Mouse (Mus musculus): Measurements from ENCODE around the gene Agmo. TPM values are rescaled to one million over a fixed set of nuclear protein-coding genes. Genes with fewer than 3 reads are reported as not detected.

The Agmo gene
- 9.9 and 10.5 TPM in 2 replicates for polyA plus RNA-seq (2012; rRNA removed)

GRCm38 (mm10) chr12:37241566-37242021 lies at the start of gene Agmo:
Agmo (plus strand) TSS chr12:37241641.
- DNase-seq (ENCODE audit: low read depth) = no peak

GRCm38 (mm10) chr12:37231119-37231518 lies 10.3 kb upstream of the Agmo start:
- DNase-seq (ENCODE audit: low read depth) = no peak

DNA sequence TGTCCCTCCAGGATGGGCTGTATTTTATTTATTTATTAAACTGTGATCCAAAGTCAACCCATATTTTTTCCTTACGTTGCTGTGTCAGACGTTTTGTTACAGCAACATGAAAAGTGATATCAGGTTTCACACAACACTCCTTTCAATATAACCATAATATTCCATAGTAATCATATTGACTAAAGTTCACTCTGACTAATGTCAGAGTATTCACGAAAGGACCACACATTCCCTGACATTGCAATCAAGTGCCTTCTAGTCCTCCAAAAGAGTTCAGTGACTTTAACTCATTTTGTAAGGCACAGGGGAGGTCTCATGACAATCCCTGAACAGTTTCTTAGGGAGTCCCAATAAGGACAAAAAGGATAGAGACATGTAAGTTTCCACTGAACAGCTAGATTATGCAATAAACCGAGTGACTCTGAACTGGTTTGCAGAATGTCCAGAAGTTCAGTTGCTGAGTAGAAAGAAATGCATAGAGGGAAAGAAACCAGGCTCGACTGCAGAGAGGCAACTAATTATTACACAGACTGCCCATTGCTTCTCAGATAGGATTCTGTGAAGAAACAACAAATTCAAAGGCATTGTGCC lies 371 bp upstream of the Agmo start:
- no peak for DNase-seq (ENCODE audit: low read depth)

DNA sequence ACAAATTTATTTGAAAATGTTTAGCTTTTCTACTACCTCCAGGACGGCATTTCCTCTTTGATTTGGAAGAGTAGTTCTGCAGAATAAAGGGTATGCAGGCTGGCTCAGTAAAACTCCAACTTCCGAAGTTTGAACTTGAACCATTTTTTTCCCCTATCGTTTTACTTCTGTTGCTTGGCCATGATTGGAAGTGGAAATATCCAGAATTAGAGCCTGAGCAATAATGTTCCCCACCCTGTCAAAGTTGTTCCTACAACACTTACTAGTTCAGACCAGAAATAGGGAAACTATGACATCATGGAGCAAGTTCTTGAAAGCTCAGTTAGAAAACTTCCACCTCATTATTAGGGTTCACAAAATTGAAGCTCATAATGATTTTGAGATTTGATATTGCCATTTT lies 1.0 kb downstream of the Agmo start:
- DNase-seq (ENCODE audit: low read depth) = no peak

- no peak for DNase-seq (ENCODE audit: low read depth)
Observed at GRCm38 (mm10) chr12:37244876-37245275, 3.4 kb downstream of the Agmo start.

DNA sequence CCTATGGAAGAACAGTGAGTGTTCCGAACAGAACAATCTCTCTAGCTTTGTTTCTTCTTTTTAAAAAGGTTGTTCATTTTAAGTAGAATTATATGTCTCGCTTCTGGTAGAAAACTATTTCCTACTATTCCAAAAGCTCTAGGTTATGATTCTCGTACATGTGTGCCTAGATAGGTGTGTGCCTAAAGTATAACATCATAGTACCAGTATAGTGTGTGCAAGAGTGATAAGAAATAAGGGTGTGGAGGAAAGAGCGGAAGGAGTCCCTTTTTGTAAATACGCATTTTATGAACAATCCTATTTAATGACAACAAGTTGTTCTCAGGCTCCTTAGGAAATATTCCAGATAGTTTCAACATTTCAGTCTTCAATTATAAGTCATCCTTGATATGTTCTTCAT lies 10.2 kb downstream of the Agmo start:
- no peak for DNase-seq (ENCODE audit: low read depth)

- DNase-seq (ENCODE audit: low read depth) = no peak
Observed at GRCm38 (mm10) chr12:37257099-37257498, 15.7 kb downstream of the Agmo start.

DNA sequence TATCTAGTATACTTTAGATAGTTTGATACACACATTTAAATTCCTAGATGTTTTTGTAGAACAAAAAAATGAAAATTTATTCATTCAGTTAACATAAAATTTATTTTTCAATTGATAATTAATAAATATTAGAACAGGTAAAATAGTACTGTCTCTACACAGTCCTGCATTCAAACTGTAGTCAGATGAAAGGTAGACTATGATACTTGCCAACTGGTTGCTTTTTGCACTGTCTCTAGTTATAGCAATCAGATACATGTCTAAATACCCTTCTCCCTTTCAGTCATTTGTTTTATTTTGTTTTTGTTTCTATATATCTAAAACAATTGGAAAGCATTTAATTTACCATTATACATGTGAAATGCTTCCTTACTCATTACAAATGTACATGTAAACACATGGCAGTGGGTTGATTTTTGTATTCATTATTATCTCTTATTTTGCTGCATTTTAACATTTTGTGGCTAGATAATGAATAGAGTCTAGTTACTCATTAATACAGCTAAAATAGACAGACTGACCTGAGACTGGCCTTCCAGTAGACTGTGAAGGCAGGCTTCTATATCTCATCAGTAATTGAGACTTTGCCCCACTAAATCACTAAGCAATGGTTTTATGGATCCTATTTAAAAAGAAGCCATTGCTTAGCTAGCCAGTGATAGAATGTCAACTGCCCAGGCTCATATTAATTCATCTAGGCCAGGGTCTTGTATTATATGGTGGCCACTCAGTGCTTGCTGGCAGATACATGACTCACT lies 18.5 kb downstream of the Agmo start:
- no peak for DNase-seq (ENCODE audit: low read depth)

DNA sequence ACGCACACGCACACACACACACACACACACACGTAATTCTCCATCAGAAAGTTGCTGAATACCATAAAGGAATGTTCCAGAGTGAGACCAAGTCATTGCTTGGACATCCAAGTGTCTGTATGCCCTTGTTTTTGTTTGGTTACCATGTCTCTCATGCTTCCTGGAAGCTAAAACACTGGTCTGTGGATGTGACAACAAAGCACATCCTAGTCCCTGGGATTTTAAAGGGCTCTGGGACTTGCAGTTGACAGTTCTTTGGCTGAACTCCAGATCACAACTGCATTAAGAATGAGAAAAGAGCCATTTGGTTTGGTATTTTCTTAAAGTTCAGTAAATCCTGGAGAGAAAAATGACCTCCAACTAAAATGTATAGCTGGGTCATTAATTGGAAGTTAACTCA lies 22.2 kb downstream of the Agmo start:
- DNase-seq (ENCODE audit: low read depth) = no peak

DNA sequence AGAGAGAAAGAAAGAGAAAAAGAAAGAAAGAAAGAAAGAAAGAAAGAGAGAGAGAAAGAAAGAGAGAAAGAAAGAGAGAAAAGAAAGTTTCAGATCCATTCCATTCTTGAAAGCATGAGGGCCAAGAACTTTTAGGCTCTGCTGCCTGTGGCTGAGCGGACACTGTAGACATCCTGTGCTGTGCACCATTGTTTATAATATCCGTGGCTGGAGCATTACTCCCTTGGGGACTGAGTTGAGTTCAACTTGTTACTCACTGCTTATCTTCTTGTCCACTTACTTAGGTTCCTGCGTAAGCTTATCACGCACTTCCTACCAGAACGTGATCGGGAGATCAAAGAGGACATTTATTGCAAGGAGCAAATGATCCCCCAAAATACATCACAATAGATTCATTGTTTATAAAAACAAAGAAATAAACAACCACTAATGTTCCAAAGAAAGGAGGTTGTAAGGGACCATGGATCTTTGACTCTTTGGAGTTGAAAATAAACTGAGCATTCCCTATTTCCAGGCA lies 27.3 kb downstream of the Agmo start:
- DNase-seq (ENCODE audit: low read depth) = no peak

DNA sequence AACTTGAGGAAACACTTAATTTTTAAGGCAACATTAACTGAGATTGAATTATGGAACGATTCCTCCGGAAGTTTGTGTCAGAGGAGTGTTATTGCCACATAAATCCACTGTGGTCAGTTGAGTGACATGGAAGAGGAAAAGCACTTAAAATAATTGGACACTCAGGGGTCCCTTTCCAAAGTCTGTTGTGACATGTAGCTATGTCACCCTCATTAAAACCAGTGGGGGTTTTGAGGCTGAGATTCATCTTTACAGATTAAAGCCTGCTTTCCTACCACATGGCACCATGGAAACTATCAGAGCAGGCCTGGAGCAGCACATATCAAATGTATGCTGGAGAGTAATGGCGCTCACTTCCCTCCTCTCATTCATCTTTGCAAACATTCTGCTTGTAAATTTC lies 31.2 kb downstream of the Agmo start:
- DNase-seq (ENCODE audit: low read depth) = no peak

DNA sequence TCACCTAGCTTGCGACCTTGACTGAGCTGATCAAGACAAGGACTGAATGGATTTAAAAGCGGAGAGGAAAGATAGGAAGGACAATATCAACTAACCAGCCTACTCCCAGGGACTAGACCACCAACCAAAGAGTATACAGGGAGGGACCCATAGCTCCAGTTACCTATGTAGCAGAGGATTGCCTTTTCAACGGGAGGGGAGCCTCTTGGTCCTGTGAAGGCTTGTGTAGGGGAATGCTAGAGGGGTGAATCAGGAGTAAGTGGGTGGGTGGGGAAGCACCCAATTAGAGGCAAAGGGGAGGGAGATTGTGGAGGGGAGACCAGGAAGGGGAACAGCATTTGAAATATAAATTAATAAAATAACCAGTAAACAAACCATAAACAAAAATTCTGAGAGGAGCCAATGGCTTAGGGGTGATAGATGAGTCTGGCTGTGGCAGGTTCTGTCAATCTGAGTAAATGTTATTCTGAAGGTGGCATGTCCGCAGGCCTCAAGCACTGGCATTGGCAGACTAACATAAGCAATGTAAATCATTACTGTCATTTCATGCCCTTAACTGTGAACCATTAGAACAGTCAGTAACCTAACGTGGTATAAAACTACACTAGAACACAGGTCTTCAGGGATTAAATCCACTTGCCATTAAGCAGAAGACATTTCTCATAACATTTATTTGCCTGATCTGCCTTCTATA lies 32.7 kb downstream of the Agmo start:
- no peak for DNase-seq (ENCODE audit: low read depth)

- DNase-seq (ENCODE audit: low read depth) = no peak
Observed at GRCm38 (mm10) chr12:37274658-37275019, 33.2 kb downstream of the Agmo start.

GRCm38 (mm10) chr12:37306956-37307466 lies 65.6 kb downstream of the Agmo start:
- DNase-seq (ENCODE audit: low read depth) = no peak

GRCm38 (mm10) chr12:37310786-37311185 lies 69.3 kb downstream of the Agmo start:
- no peak for DNase-seq (ENCODE audit: low read depth)

DNA sequence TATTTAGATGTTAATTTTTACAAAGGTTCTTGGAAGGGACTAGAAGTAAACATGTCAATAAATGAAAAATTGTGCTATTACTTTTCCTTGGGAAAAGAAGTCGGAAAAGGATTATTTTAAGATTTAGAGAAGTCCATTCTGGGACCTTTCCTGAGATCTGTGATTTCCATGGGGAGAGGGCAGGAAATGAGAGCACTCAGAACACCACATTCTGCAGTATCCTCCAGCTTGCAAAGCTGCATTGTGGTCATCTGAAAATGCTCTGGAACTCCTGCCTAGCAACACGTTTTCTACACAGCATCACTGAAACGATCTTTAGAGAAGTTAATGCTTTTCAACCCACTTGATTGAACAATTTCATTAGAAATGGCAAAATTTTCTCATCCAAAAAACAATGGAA lies 81.4 kb downstream of the Agmo start:
- DNase-seq (ENCODE audit: low read depth) = no peak

GRCm38 (mm10) chr12:37334987-37335386 lies 93.5 kb downstream of the Agmo start:
- no peak for DNase-seq (ENCODE audit: low read depth)

DNA sequence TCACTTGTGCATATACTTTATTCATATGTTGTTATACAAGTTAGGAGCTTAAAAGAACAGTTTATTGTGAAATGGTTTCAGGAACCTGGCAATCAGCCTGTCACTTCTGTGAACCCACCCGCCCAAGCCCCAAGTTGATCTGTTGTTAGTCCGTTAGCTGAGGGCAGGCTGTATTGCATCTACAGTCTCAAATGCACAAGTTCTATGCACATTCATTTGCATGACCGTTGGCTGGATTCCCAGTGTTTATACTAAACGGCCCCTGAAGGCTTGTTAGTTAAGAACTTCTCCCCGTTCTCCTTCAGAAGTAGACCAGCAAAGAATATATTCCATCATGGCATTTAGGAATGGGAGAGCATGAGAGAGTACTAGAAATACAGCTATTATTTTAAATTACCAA lies 102.8 kb downstream of the Agmo start:
- DNase-seq (ENCODE audit: low read depth) = no peak

DNA sequence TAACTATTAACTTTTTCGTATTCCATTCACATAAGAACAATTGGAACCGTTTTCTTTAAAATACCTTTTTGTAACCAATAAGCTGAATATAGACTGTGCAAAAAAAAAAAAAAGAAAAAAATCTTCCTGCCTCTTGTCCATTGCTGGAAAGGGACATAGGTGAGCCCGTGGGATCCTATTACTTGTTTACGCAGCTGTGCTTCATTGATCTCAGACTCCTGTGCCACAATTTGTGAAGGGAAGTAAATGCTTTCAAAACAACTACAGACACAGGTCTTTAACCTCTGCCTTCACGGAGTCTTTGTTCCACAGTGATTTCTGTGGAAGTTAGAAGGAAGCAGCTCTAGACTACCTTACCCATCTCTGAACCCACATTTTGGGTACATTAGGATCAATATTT lies 104.3 kb downstream of the Agmo start:
- DNase-seq (ENCODE audit: low read depth) = no peak

DNA sequence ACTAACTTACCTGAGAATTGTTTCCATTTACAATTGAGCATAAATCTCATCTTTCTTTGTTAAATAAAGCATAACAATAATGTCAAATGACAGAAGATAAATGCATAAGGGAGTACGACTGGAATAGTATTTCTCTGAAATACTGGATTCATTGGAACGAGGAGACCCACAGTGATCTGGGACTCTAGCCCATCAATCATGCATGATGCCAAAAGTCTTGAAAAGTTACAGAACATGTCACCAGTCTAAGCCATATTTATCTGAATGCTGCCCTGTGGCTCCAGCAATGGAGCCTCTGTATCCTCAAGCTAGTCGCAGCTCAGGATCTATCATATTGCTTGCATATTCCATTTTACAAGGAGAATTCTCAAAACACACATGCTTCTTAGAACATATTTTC lies 150.9 kb downstream of the Agmo start:
- DNase-seq (ENCODE audit: low read depth) = no peak

DNA sequence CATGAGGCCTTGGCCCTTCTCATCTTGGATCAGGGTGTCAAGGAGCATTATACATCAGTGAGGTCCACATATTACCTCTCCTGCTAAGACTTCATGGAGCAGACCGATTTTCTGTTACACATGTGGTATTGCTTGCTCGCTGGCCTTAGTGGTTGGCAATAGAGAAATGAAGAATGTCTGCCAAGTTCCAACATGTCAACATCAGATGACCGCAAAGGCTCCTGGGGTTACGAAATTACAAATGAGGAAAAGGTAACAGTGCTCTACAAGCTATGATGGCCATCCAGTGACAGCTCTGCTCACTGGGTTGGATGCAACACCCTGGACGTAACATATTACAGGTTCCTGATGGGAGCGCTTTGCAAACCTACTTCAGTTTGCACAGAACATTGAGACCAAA lies 161.1 kb downstream of the Agmo start:
- DNase-seq (ENCODE audit: low read depth) = no peak

DNA sequence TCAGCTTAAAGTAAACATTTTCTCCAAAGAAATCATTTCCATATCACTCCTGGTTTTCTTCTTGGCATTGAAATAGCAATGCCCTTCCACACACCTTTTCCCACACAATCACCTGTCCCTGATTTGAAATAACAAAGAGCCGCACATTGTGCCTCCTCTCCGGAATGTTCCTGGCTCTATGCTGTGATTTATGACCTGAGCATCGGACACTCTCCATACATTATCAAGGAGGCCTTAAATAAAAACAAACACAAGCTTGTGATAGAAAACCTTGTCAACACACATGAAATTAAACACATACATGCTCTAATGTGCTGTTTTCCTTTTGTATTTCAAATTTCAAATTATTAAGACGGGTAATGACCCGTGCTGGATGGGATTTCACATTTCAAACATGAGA lies 184.9 kb downstream of the Agmo start:
- no peak for DNase-seq (ENCODE audit: low read depth)

DNA sequence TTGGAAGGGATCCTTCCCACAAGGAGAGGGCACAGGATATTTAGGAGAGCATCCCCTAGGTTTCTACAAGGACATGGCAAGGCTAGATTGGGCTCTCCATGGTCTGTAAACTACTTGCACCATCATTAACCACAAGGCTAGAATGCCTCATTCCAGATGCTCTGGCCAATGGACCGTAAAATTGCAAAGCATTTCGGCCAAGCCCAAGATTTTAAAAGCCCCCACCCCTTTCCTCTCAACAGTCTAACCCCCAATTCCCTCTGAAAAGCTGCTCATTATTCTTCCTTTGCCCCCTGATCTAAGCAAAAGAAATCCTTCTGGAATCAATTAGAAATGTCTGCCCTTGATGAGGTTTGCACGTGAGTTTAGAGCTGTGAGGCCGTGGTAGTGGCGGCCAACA lies 185.3 kb downstream of the Agmo start:
- DNase-seq (ENCODE audit: low read depth) = no peak

Data from gonadal fat pad, adult 2 months (tissue).